Mouse (Mus musculus) c-Kit-positive CD71-positive TER-119-positive erythroid progenitor cells, embryonic 14.5 days (primary cell): ENCODE data around the gene Rbbp6.

Source experiments
- DNase-seq: peaks from one replicate; pipeline ENCODE4 v3.0.0-alpha.2; 2013; ENCODE audit warnings: low spot score

Gene Rbbp6

GRCm38 (mm10) chr7:122970864-122971420, 5.5 kb downstream of the Rbbp6 start:
- DNase-seq, result peak; percentile 35

GRCm38 (mm10) chr7:122972006-122972689, 6.7 kb downstream of the Rbbp6 start:
- no peak for DNase-seq

DNA sequence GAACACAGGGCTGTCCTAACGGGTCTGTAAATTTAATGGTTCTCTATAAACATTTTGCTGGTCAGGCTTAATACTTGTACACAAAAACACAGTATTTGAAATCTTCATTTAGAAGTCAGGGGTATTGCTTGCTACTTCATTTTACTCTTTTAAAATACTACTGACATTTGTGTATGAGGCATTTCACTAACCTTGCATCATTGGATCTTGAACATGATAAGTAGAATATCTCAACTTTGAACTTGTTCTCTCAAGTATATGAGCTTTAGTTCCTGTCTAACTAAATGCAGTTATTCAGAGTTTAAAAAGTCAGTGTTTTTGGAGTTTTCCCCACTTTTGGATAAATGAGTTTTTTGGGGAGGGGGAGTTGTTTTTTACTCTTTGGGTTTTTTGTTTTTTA, 14.0 kb downstream of the Rbbp6 start:
- no peak for DNase-seq

DNA sequence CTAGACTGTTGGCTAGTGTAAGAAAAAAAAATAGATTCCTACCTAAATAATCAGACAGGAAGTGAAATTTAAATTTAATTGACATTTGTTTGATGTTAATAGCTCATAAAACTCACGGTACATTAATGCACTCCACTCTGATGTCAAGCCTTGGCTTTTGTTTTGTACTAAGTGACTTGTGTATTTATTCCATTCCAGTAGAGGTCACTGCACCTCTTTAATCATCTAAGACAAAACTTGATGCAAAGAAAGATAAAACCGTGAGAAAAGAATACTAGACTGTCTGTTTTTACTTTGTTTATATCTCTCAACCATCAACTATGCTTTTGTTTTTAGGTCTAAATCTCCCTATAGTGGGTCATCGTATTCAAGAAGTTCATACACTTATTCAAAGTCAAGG, 32.7 kb downstream of the Rbbp6 start:
- no peak for DNase-seq

- no peak for DNase-seq
Measured at GRCm38 (mm10) chr7:122999871-123000396, 34.4 kb downstream of the Rbbp6 start.

- DNase-seq, result no peak
Measured at GRCm38 (mm10) chr7:123000796-123001195, 35.3 kb downstream of the Rbbp6 start.

DNA sequence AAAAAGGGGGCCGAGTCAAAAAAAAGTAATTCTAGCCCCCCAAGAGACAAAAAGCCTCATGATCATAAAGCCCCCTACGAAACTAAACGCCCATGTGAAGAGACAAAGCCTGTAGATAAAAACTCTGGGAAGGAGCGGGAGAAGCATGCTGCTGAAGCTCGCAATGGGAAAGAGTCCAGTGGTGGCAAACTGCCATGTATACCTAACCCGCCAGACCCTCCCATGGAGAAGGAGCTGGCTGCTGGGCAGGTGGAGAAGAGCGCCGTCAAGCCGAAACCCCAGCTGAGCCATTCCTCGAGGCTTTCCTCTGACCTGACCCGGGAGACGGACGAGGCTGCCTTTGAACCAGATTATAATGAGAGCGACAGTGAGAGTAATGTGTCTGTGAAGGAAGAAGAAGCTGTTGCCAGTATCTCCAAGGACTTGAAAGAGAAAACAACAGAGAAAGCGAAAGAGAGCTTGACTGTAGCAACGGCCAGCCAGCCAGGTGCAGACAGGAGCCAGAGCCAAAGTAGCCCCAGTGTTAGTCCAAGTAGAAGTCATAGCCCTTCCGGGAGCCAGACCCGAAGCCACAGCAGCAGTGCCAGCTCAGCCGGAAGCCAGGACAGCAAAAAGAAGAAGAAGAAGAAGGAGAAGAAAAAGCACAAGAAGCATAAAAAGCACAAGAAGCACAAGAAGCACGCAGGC, 36.0 kb downstream of the Rbbp6 start:
- no peak for DNase-seq

DNA sequence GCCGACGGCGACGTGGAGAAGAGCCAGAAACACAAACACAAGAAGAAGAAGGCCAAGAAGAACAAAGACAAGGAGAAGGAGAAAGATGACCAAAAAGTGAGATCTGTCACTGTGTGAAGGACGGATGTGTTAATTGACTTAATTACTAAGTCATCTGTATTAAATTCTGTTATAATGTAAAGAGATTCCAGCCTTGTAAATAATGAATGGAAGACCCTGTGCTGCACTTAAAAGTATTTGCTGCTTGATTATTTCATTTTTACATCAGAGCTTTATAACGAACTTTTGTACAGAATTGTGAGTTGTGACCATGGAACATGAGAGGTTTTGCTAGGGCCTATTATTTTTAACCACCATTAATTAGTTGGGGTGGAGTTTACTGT, 36.5 kb downstream of the Rbbp6 start:
- DNase-seq, result no peak

- DNase-seq, result no peak
Measured at GRCm38 (mm10) chr7:123003207-123003606, 37.7 kb downstream of the Rbbp6 start.

DNA sequence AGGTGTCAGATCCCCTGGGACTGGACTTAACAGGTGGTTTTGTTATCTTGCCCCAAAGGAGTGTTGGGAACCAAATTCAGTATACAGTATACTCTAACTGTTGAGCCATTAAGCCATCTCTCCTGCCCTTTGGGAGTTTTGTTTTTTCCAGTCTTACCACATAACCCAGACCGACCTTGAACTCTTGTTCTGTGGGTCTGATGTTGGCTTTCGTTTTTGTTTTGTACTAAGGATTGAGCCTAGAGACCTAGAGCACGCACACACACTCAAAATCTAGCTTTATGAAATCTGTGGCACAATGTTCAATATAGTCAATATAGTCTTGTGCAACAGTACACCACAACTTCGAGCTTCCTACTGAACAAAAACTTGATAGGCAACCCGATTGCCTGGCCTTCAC, 39.0 kb downstream of the Rbbp6 start:
- DNase-seq, result no peak

DNA sequence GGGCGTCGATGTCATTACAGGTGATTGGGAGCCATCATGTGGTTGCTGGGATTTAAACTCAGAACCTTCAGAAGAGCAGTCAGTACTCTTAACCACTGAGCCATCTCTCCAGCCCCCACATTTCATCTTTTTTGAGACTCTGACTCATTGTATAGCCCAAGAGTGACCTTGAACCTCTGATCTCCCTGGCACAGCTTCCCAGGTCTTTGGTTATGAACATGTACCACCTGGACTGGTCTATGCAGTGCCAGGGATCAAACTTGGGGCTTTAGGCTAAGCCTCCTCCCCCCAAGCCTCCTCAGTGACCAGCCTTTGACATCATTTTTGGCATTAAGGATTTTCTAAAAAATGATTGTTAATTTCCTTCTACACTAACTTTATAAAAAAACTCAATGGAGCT, 40.8 kb downstream of the Rbbp6 start:
- no peak for DNase-seq

DNA sequence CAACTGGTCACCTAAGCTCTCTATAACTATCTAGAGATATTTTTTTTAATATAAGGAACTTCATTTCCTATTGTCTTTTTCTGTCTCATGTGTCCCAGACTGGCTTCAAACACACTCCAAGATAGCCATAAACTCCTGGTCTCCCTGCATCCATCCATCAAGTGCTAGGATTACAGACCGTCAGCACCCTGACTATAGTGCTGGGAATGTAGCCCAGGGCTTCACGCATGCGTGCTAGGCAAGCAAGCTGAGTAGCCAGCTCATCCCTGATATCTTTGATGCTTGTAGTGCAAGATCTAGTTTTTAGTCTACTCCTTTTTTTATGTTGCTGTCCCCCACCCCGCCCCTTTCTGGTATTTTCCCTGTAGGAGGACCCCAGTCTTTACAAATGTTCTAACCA, 42.3 kb downstream of the Rbbp6 start:
- no peak for DNase-seq

DNA sequence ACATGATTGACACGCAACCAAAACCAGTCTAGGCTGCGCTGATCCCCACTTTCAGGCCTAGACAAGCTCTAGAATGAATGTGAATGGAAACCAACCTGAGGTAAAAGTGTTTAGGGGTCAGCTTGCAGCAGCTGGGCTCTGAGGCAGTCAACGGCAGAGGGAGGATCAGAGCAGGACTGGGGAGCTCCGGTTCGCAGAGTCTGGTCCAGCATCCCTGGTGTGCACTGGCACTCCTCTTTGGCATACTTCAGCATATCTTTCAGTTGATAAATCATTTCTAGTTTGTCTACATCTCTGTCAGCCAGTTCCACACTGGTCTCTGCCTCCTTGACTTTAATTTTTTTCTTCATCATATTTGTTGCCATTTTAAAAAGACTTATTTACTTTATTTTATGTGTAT, 48.0 kb downstream of the Rbbp6 start:
- no peak for DNase-seq

GRCm38 (mm10) chr7:123014729-123015128, 49.2 kb downstream of the Rbbp6 start:
- no peak for DNase-seq

- DNase-seq, result peak; percentile 25
Measured at GRCm38 (mm10) chr7:123017627-123018026, 52.1 kb downstream of the Rbbp6 start.

DNA sequence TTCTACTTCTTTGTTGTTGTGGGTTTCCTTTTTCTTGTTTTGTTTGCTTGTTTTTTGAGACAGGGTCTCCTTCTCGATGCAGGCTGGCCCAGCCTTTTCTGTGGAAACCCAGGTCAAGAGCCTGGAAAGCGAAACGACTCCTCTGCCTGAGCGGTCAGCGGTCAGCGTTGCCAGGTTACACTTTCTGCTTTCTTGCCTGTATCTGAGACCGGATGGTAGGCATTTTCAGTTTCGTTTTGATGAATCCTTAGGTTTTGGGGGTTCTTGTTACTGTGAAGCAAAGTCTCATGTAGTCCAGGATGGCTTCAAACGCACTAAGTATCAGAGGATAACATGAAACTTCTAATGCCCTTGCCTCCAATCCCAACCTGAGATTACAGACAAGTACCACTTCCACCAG, 59.6 kb downstream of the Rbbp6 start:
- DNase-seq, result no peak

DNA sequence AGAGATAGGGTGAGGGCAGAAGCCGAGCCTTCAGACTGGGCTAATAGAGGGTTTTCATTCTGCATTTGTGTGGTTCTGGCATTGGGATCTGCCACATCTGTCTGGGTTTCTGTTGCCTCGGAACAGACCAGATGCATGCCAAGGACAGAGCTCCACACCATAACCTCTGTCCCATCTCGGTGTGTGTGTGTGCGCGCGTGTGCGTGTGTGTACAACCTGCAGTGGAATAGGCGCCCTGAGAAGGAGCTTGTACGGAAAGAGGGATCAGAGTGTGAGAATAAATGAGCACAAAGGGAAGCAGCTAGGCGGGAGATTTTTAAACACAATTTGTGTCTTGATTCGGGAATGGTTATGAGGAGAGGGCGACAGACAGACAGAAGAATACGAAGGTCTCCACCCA, 64.8 kb downstream of the Rbbp6 start:
- DNase-seq, result no peak

DNA sequence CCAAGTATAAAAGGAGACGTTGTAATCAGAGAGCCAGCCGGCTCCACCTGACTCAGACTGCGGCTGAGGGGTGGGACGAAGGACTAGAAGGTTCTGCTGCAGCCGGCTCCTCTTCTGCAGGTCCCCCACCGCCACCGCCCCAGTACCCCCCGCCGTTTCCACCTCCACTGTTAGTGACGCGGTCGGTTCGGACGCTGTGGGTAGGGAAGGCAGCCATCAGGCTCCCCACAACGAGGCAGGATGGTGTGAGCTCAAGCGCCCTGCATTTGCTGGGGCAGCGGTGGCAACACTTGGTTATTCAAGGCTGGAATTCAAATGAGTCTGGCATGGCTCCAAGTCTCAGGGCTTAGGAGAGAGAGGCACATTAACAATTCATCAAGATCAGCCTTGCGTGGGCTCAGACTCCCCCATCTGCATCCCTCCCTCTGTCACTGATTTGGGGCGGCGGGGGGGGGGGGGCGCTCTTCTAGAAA, 65.3 kb downstream of the Rbbp6 start:
- no peak for DNase-seq

GRCm38 (mm10) chr7:123031211-123031743, 65.8 kb downstream of the Rbbp6 start:
- no peak for DNase-seq

- no peak for DNase-seq
Measured at GRCm38 (mm10) chr7:123035314-123035713, 69.8 kb downstream of the Rbbp6 start.

- peak; percentile 28 for DNase-seq
Measured at GRCm38 (mm10) chr7:123039302-123039701, 73.8 kb downstream of the Rbbp6 start.

GRCm38 (mm10) chr7:123045146-123045545, 79.7 kb downstream of the Rbbp6 start:
- DNase-seq, result no peak
